Comparison of ENCODE assay signal across 15 mouse cellular contexts in genomic region chr1:71814141-71814540, GRCm38 (mm10).
"Had no signal": no experiment of that assay in that cellular context is flagged by ENCODE, and none has a peak within 500 bp of the region (broad histone marks: within the 10 kb centered on the region; RNA-seq: fewer than 3 reads in every experiment).

No protein-coding gene starts in this region.

- H3K9me3 ChIP-seq: limb, embryonic 15.5 days; liver, embryonic 12.5 days; midbrain, embryonic 10.5 days; neural tube, embryonic 12.5 days; stomach, embryonic 15.5 days had no signal

- H3K4me3 ChIP-seq: left cerebral cortex, adult 2 months; limb, embryonic 15.5 days; liver, embryonic 12.5 days; midbrain, embryonic 10.5 days; neural tube, embryonic 12.5 days; stomach, embryonic 15.5 days had no signal

- H3K9ac ChIP-seq: limb, embryonic 15.5 days; liver, embryonic 12.5 days; lung, embryonic 14.5 days; neural tube, embryonic 12.5 days; stomach, embryonic 15.5 days had no signal

- H3K27ac ChIP-seq: left cerebral cortex, adult 2 months; limb, embryonic 15.5 days; liver, embryonic 12.5 days; midbrain, embryonic 10.5 days; neural tube, embryonic 12.5 days; stomach, embryonic 15.5 days had no signal

- H3K27me3 ChIP-seq: limb, embryonic 15.5 days; liver, embryonic 12.5 days; neural tube, embryonic 12.5 days; stomach, embryonic 15.5 days had no signal

- DNase-seq: kidney, postnatal 14 days; lung, embryonic 14.5 days; lung, postnatal 10 days; lung, postnatal 4 days; midbrain, embryonic 14.5 days; retina, postnatal 1 day; right cerebral cortex, postnatal 4 days; thymus, adult 2 months; thymus, postnatal 25 days had no signal

- H3K4me1 ChIP-seq: liver, embryonic 12.5 days; midbrain, embryonic 10.5 days; neural tube, embryonic 12.5 days; stomach, embryonic 15.5 days had no signal

- H3K36me3 ChIP-seq: limb, embryonic 15.5 days; liver, embryonic 12.5 days; midbrain, embryonic 10.5 days; neural tube, embryonic 12.5 days; stomach, embryonic 15.5 days had no signal
